Mouse (Mus musculus): Measurements from ENCODE around the gene Ccdc85a. TPM values are rescaled to one million over a fixed set of nuclear protein-coding genes. Genes with fewer than 3 reads are reported as not detected.

Ccdc85a gene
- not detected in 2 replicates for total RNA-seq (2017)

- ATAC-seq (replicated peaks in 1 of 2; ENCODE audit: insufficient read depth in 1 of 2, low FRiP score in 2 of 2, low TSS enrichment in 1 of 2, low read depth in 1 of 2, poor library complexity in 2 of 2, severe bottlenecking in 2 of 2), result peak; percentile 77 to 80
These were observed at the start of gene Ccdc85a for GRCm38 (mm10) chr11:28583911-28584434. Ccdc85a (minus strand) TSS chr11:28584324.

- no peak for ATAC-seq (replicated peaks in 1 of 2; ENCODE audit: insufficient read depth in 1 of 2, low FRiP score in 2 of 2, low TSS enrichment in 1 of 2, low read depth in 1 of 2, poor library complexity in 2 of 2, severe bottlenecking in 2 of 2)
These were observed 49.5 kb upstream of the Ccdc85a start for GRCm38 (mm10) chr11:28633571-28634125.

- ATAC-seq (replicated peaks in 1 of 2; ENCODE audit: insufficient read depth in 1 of 2, low FRiP score in 2 of 2, low TSS enrichment in 1 of 2, low read depth in 1 of 2, poor library complexity in 2 of 2, severe bottlenecking in 2 of 2), result no peak
These were observed 49.0 kb upstream of the Ccdc85a start for GRCm38 (mm10) chr11:28633093-28633492.

DNA sequence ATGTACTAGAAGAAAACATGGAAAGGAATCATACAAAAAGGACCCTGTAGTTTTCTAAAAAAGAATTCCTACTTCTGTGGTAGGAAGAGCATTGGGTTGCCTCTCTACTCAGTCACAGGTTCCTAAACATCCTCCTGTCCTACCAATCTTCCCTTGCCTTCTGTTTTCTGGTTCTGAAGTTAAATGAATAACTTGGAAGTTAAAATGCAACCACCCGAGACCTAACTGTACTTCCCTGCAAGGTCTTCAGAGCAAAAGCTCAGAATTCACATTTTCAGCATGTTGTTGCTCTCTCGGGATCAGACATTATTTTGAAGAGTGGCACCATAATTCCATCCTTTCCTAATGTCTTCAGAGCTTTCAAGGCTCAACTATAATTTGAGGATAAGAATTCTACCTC, 46.6 kb upstream of the Ccdc85a start:
- ATAC-seq (replicated peaks in 1 of 2; ENCODE audit: insufficient read depth in 1 of 2, low FRiP score in 2 of 2, low TSS enrichment in 1 of 2, low read depth in 1 of 2, poor library complexity in 2 of 2, severe bottlenecking in 2 of 2), result no peak

DNA sequence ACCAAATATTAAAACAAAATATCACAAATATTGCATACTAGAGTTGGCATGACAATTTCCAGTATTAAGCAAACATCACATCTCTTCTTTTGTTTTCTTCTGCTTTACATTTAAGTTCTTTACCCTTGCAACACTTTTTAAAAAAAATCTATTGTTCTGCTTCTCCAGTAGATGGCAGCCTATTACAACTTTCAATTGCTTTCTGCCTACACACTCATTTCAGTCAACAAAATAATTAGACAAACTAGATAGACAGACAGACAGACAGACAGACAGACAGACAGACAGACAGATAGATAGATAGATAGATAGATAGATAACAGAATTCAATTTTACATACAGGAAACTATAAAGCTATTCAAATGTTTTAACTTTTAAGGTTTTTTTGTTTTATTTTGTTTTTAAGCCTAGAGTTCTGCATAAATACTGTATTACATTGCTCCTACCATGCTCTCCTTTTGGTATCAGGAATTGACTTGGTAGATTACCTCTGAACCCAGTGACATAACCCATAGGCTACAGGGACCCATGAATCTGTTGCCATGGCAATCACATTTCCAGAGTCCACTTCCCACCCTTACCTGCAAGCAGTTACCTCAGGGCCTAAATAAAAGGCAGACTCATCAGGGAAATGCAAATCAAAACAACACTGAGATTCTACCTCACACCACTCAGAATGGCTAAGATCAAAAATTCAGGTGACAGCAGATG, 26.8 kb upstream of the Ccdc85a start:
- peak in 1 of 2 experiments; percentile 60; a peak in 1 of 4 replicates for ATAC-seq (replicated peaks in 1 of 2; ENCODE audit: insufficient read depth in 1 of 2, low FRiP score in 2 of 2, low TSS enrichment in 1 of 2, low read depth in 1 of 2, poor library complexity in 2 of 2, severe bottlenecking in 2 of 2)

DNA sequence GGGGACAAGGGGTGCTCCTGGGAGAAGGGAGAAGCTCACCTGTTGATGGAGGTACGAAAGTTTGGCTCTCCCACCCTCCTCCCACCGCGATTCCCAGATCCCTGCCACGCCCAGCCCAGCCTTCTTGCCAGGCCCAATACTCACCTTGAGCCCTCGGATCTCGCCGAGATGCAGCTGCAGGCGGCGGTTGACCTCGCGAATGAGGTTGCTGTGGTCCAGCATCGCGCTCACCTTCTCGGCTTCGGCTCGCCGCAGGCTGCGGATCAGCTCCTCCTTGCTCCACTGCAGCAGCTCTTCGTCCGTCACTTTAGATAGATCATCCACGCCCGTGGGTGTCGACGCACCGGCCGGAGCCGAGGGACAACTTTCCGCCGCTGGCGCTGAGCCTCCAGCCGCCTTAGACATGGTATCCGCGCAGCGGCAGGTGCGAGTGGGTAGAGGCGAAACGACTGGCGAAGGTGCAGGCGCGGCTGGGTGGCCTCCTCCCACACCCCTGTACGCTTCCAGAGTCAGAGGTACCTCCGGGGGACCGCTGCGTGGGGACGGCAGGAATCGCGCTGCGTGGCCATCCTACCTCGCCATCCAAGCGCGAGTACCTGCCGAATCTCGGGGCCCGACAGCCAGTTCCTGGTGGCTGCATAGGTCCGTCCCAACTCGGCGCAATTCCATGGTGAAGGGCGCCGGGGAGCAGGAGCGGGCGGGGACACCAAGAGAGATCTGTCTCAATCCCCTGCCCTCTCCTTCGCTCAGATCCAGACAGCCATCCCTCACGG, 800 bp downstream of the Ccdc85a start:
- ATAC-seq (replicated peaks in 1 of 2; ENCODE audit: insufficient read depth in 1 of 2, low FRiP score in 2 of 2, low TSS enrichment in 1 of 2, low read depth in 1 of 2, poor library complexity in 2 of 2, severe bottlenecking in 2 of 2), result peak; percentile 1 to 33; a peak in 2 of 4 replicates

- no peak for ATAC-seq (replicated peaks in 1 of 2; ENCODE audit: insufficient read depth in 1 of 2, low FRiP score in 2 of 2, low TSS enrichment in 1 of 2, low read depth in 1 of 2, poor library complexity in 2 of 2, severe bottlenecking in 2 of 2)
These were observed 1.9 kb downstream of the Ccdc85a start for GRCm38 (mm10) chr11:28582218-28582617.

DNA sequence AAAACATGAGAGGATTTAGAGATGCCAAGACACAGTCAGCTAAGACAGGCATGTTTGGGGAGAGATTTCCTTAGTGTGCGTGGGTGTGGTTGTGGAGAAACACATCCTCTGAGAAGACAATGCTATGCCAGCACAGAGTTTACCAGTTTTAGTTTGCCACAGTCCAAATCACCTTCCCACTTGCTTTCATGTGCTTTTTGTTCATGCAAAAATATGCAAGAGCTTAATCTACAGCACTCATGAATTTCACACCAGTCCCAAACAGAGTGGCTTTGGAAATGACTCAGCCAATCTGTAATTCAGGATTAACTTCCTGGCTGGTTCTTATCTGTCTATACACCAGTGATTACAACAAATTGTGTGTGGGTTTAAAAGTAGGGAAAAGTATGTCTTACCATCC, 11.7 kb downstream of the Ccdc85a start:
- ATAC-seq (replicated peaks in 1 of 2; ENCODE audit: insufficient read depth in 1 of 2, low FRiP score in 2 of 2, low TSS enrichment in 1 of 2, low read depth in 1 of 2, poor library complexity in 2 of 2, severe bottlenecking in 2 of 2), result no peak

- ATAC-seq (replicated peaks in 1 of 2; ENCODE audit: insufficient read depth in 1 of 2, low FRiP score in 2 of 2, low TSS enrichment in 1 of 2, low read depth in 1 of 2, poor library complexity in 2 of 2, severe bottlenecking in 2 of 2), result no peak
These were observed 27.7 kb downstream of the Ccdc85a start for GRCm38 (mm10) chr11:28556420-28556819.

GRCm38 (mm10) chr11:28543429-28543828, 40.7 kb downstream of the Ccdc85a start:
- ATAC-seq (replicated peaks in 1 of 2; ENCODE audit: insufficient read depth in 1 of 2, low FRiP score in 2 of 2, low TSS enrichment in 1 of 2, low read depth in 1 of 2, poor library complexity in 2 of 2, severe bottlenecking in 2 of 2), result no peak

DNA sequence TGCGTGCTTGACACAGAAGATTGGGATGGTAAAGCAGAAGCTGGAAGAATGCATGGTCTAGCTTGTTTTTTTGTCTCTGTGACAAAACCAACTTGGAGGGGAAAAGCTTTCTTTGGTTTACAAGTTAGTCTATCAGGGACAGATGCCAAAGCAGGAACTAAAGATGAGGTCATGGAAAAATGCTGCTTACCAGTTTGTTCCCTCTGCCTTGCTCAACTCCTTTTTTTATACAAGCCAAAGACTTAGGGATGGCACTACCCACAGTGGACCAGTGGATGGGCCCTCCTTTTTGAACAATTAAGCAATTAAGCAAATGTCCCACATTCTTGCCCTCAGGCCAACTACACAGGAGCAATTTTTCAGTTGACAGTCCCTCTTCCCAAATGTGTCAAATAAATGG, 42.8 kb downstream of the Ccdc85a start:
- no peak for ATAC-seq (replicated peaks in 1 of 2; ENCODE audit: insufficient read depth in 1 of 2, low FRiP score in 2 of 2, low TSS enrichment in 1 of 2, low read depth in 1 of 2, poor library complexity in 2 of 2, severe bottlenecking in 2 of 2)

- ATAC-seq (replicated peaks in 1 of 2; ENCODE audit: insufficient read depth in 1 of 2, low FRiP score in 2 of 2, low TSS enrichment in 1 of 2, low read depth in 1 of 2, poor library complexity in 2 of 2, severe bottlenecking in 2 of 2), result no peak
These were observed 50.8 kb downstream of the Ccdc85a start for GRCm38 (mm10) chr11:28533286-28533685.

DNA sequence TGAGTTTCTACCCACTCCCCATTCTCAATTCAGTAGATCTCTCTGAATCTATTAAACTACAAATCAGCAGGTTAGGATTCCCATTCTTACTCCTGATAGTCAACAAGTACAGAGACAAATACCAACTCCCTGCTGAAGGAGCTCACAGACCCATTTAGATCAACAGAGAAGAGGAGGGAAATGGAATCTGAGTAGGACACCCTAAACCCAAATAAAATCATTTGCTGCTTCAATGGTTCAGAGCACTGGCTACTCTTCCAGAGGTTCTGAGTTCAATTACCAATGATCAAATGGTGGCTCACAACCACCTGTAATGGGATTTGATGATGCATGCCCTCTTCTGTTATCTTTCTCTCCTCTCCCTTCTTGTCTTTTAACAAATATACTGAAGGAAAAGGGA, 82.9 kb downstream of the Ccdc85a start:
- ATAC-seq (replicated peaks in 1 of 2; ENCODE audit: insufficient read depth in 1 of 2, low FRiP score in 2 of 2, low TSS enrichment in 1 of 2, low read depth in 1 of 2, poor library complexity in 2 of 2, severe bottlenecking in 2 of 2), result no peak

DNA sequence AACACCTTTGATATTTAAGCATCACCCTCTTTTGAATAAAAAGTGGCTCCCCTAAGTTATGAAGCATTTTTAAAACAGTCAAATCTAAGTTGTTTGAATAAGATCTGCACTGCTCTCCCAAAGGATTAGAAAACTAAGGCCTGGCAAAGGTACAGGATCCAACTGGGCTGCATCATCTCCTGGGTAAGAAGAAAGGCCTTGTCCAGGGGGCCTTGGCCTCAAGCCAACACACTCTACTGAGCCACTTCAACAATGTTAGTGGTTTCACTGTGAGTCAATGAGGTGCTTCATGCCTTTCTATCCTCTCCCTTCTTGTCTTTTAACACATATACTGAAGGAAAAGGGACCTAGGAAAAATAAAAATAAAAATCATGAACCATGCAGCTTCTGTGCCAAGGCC, 87.1 kb downstream of the Ccdc85a start:
- ATAC-seq (replicated peaks in 1 of 2; ENCODE audit: insufficient read depth in 1 of 2, low FRiP score in 2 of 2, low TSS enrichment in 1 of 2, low read depth in 1 of 2, poor library complexity in 2 of 2, severe bottlenecking in 2 of 2), result no peak

- no peak for ATAC-seq (replicated peaks in 1 of 2; ENCODE audit: insufficient read depth in 1 of 2, low FRiP score in 2 of 2, low TSS enrichment in 1 of 2, low read depth in 1 of 2, poor library complexity in 2 of 2, severe bottlenecking in 2 of 2)
These were observed 90.8 kb downstream of the Ccdc85a start for GRCm38 (mm10) chr11:28493362-28493761.

DNA sequence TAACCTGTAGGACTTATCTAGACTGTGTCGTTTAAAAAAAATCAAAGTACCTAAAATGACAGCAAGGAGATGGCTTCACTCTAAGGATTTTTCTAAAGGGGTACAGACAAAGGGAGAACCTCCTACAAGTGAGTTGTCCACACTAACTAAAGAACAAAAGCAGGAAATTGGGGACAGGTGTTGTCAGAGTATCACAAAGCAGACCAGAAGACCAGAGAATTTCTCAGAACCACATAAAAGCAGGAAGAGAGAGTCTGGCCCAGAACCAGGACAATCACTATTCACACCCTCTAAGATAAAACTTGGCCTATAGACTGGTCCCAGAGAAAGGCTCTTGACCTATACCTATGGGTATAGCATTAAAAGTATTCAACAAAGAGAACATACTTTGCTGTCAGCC, 92.8 kb downstream of the Ccdc85a start:
- ATAC-seq (replicated peaks in 1 of 2; ENCODE audit: insufficient read depth in 1 of 2, low FRiP score in 2 of 2, low TSS enrichment in 1 of 2, low read depth in 1 of 2, poor library complexity in 2 of 2, severe bottlenecking in 2 of 2), result no peak

DNA sequence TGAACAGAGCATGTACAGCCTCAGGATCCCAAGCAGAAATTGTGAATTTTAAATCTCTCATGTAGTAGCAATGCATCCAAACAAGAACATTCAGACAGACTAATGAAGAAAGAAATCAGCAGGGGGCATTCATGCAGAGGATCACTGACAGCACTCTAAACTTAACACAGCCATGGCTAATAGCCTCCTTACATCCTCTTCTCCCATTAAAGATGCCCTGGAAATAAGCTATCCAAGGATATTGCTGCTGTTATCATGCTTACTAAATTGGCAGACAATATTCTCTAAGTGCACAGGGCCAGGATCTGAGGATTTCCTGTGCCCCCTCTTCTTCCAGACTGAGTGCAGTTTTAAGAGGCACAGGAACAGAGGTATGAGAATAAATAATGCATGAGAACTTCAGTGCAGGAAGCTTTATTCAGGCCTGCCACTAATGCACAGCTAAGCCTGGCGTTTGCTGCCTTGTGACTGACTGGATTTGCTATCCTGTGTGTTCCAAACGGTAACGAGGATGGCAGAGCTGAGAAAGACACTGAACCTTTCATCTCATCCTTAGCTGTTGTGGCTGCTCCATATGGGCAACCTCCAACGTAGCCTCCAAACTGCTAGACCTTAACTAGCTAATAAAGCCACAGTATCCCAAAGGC, 99.9 kb downstream of the Ccdc85a start:
- ATAC-seq (replicated peaks in 1 of 2; ENCODE audit: insufficient read depth in 1 of 2, low FRiP score in 2 of 2, low TSS enrichment in 1 of 2, low read depth in 1 of 2, poor library complexity in 2 of 2, severe bottlenecking in 2 of 2), result no peak

DNA sequence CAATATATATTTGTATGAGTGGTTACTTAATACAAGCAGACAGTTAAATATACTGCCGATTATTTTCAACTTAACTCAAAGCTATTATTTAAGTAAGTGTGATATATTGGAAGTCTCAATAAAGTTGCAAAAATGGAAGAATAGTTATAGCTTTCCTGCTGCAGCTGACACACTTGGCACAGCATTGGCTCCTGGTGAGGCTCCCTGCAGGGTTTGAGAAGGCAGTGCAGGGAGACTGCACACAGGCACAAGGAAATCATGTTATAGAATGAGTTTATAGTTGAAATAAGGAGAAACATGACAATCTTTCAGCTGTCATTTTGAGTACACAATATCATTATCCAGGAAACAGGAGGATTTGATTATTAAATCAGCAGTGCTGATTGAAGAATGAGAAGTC, 107.0 kb downstream of the Ccdc85a start:
- ATAC-seq (replicated peaks in 1 of 2; ENCODE audit: insufficient read depth in 1 of 2, low FRiP score in 2 of 2, low TSS enrichment in 1 of 2, low read depth in 1 of 2, poor library complexity in 2 of 2, severe bottlenecking in 2 of 2), result no peak

Measured in hematopoietic stem cell, adult 5-6 weeks (primary cell).